Mouse (Mus musculus) layer of hippocampus, adult 11-12 months (tissue): ENCODE results near the gene BC053393.
"Not testable (repeated sequence)": the region's sequence is repeated elsewhere in the genome, so short reads cannot be mapped to it uniquely, and the experiment has no call there.

ENCODE experiments used
- DNase-seq: peaks from one replicate; pipeline ENCODE4 v3.0.0; 2022; ENCODE audit warnings: low spot score

BC053393 gene

DNA sequence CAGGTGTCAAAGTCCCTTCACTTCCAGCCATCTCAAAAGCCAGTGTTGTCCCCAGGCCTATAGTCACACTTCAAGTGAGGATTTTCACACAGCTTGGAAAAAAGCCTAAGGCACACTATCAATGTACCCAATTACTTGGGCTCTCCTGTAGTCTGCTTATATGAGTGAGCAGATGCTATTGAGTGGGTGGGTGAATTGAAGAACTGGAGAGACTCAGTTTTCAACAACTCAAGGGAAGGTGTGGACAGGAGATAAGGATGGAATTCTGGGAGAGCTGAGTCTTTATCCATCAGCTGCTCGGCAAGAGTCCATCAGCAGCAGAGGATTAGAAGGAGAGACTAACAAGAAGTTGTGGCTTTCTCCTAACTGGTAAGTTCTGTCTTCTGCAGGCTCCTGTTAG, at the start of gene BC053393:
BC053393 (plus strand) TSS at position 210 of the 400 bp plus-strand sequence.
- DNase-seq = no peak

- DNase-seq = no peak
These were observed 48.6 kb upstream of the BC053393 start for GRCm38 (mm10) chr11:46522719-46523118.

- no peak for DNase-seq
These were observed 47.4 kb upstream of the BC053393 start, which contains the start of gene Gm12169 for GRCm38 (mm10) chr11:46523912-46524311. TSS of gene Gm12169 (plus strand) at chr11:46524212.

- no peak for DNase-seq
These were observed 41.2 kb upstream of the BC053393 start for GRCm38 (mm10) chr11:46530149-46530548.

DNA sequence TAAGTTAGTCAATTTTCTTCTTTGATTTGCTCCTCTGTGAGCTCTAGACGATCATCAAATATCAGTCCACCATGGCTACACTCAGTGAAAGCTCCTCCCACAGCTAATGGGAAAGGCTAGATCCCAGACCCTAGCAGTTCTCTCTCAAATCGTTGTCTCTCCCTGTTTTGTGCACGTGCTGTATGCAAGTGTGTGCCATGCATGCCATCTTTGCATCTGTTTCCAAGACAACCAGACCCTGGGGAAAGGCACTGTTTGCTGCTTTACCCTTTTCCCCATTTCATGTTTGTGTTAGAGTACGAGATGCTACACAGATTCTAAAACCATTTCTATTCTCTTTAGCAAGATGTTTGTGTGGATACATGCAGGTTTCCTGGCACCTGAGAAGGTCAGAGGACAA, 34.4 kb upstream of the BC053393 start:
- DNase-seq = no peak

DNA sequence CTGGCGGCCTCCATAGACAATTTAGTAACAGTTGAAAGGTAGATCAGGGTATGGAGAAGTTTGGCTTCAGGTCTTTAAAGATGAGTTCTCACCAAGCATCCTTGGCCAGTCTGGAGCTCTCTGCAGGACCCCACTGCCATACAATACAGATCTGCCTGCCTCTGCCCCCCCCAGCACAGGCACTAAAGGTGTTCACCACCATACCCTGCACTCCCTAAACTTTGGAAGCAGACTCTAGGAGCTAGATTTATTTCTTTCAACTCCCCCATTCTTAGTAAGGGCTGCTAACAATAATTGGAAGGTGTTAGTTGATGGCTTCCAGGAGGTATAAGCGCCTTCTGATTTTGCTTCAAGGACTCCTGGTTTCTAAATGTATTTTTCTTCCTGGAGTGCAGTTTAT, 27.8 kb upstream of the BC053393 start:
- DNase-seq = no peak

DNA sequence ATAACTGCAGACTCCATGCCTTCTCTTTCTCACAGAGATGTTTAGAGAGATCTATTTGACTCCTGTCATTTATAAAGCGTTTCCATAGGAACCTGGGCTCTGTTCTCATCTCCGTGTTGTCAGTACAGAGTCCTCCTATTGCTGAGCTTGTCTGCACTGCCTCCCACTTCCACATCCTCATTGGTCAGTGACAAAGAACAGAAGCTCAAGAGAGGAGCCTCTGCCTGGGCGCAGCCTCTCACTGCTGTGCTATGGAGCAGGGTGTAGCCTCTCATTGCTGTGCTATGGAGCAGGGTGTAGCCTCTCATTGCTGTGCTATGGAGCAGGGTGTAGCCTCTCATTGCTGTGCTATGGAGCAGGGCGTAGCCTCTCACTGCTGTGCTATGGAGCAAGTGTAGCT, 21.6 kb upstream of the BC053393 start:
- no peak for DNase-seq

- DNase-seq = no peak
These were observed 18.6 kb upstream of the BC053393 start for GRCm38 (mm10) chr11:46552741-46553140.

DNA sequence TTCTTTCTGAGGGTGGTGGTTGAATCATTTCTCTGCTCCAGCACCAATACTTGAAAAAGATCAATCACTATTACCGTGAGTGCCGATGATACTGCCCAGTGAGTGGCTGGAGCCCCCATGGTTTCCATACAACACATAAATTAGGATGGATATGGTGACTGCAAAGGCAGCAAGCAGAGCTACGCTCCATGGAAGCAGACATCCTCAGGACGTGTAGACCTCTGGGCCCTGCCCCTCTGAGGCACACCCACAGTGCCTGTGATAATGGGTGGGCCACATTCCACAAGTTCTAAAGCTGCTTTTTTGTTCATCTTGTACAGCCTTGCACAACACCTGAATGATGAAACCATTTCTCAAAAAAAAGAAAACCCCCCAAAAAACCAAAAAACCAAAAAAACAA, 10.2 kb upstream of the BC053393 start:
- no peak for DNase-seq

DNA sequence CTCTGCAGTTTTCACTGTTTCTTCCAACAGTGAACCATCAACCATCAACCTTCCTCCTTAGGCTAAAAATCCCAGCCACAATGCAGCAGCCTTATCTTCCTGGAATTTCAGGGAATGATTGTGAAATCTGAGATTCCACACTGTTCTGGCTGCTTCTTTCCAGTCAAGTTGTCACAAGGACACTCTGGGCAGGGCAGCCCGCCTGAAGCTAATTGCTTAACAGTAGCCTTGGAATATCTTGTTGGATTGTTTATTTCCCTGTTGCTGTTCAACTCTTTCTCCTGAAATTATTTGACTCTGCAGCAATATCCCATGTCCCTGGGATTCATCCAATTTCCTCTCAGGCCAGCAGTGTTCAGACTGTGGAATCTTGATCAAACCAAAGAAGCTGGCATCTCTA, 6.7 kb upstream of the BC053393 start:
- DNase-seq = no peak

GRCm38 (mm10) chr11:46565967-46566366, 5.4 kb upstream of the BC053393 start:
- DNase-seq = no peak

GRCm38 (mm10) chr11:46569107-46569506, 2.2 kb upstream of the BC053393 start:
- no peak for DNase-seq

GRCm38 (mm10) chr11:46578771-46579281, 7.5 kb downstream of the BC053393 start:
- DNase-seq = no peak

- no peak for DNase-seq
These were observed 9.1 kb downstream of the BC053393 start for GRCm38 (mm10) chr11:46580428-46580827.

DNA sequence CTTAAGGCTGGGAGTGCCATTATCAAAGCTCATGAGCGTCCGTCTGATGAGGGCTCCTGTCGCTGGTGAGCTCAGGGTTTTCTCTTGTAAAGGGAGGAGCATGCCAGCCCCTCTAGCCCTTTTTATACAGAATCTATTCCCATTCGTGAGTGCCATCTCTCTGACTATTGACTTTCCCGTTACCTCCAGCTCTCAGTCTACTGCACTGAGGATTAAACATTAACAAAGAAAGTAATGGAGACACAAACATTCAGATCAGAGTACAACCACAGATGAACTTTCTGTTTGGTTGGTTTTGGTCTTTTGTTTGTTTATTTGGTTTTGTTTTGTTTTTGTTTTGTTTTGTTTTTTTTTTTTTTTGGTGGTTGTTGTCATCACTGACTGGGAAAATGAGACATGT, 11.4 kb downstream of the BC053393 start:
- DNase-seq = no peak

- DNase-seq = no peak
These were observed 21.1 kb downstream of the BC053393 start for GRCm38 (mm10) chr11:46592416-46592815.

GRCm38 (mm10) chr11:46619929-46620328, 48.6 kb downstream of the BC053393 start:
- DNase-seq = peak; percentile 12

DNA sequence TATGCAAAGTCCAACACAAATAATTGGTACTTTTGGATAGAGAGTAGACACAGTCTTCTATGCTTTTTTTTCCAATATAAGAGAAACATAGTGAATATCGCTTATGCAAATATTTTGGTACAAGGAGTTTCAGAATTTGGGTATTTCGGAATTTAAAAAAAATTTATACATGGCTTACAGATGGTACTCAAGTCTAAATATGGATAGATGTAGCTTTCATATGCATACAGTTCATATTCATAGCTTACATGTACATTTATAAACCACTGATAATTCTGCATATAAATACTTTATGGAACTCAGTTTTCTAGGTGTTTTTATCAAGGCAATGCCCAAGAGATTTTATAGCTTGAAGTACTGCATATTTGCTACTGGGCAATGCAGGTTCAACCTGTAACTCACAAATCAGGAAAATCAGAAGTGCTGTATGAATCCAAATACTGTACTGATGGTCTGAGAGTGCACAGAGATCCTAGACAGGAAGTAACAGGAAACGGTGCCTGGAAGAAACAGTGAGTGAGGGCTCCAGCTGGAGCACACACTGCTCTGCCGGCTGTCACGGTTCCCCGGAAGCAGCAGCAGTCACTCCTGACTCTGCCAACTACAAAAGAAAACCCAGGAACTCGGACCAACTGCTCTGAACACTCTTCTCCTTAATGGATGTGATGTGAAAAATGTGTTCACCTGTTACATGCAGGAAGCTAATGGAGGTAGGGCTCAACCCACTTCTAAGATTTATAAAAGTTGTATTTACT, 49.3 kb downstream of the BC053393 start:
- DNase-seq = peak; percentile 15

DNA sequence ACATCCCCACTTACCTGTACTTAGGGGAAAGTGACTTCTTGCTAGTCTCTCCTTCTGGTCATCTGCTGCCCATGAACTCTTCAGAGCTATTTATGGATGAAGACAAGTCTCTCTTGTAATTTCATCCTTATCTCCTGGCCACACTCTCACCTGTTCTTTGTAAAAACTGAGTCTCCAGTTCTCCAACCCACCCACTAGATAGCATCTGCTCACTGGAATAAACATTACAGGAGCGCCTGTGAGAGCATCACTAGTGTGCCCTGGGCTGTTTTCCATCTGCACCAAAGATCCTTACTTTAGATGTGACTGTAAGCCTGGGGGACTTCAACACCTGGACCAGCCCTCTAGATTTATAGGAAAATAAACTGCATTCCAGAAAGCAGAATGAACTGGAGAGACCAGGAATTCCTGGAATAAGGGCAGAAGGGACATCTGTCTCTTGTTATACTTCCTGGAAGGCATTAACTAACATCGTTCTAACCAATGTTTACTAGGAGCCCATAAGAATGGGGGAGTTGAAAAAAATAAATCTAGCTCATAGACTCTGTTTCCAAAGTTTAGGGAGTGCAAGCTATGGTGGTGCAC, 58.0 kb downstream of the BC053393 start, which contains the start of gene Dppa1:
Dppa1 (minus strand) TSS at position 51 of the 585 bp plus-strand sequence.
- DNase-seq = no peak

- DNase-seq = peak; percentile 35
These were observed 60.3 kb downstream of the BC053393 start for GRCm38 (mm10) chr11:46631635-46632034.

- not testable (repeated sequence) for DNase-seq
These were observed 64.2 kb downstream of the BC053393 start for GRCm38 (mm10) chr11:46635516-46635915.

DNA sequence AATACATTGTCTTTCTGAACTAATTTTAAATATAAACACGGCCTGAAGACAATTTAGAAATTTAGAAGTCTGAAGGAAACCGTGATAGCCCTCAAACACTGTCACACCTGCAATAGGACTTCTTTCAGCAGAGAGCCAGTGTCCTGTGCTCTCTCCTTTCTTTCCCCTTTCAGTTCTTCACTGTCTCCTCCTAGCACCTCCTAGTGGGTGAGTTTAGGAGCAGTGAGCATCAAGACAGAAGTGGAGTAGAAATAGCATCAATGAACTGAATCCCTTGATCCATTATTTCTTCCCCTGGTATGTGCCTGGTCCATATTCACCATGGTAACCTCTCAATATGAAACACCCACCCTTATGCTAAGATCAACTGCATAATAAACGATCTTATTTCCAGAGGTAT, 65.2 kb downstream of the BC053393 start:
- DNase-seq = no peak
